Mouse (Mus musculus): ENCODE data around the gene Lyrm4. TPM values are rescaled to one million over a fixed set of nuclear protein-coding genes. Genes with fewer than 3 reads are reported as not detected.

Gene Lyrm4
- total RNA-seq, 2 experiments from 2014 or later: 20.7 to 21.6 TPM

DNA sequence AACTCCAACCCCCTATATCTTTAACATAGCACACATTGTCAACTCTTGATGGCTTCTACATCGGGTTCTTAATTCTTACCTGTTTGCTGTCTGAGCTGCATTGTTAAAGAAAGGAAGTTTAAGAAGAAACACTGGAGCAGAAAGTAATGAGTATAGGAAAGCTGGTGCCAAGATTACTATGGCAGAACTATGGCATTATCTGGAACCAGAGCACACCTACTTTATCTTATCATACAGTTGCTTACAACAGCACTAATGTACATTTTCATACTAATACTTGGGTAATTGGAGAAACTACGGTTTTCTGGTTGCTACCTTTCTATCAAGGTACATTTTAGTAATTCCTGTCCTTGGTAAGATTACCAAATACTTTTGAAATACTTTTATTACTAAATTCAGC, 29.9 kb downstream of the Lyrm4 start:
- Histone ChIP-seq H3K4me3 (no peak overlapping the region), H3K27ac (no peak overlapping the region)
- intact Hi-C loops (cut with DNase I): no loop called here
- DNase-seq (ENCODE audit: extremely low spot score in 1 of 2, low spot score in 2 of 2): no peak
- no peak for TF ChIP-seq CTCF (IDR thresholded peaks at IDR 0.05)

DNA sequence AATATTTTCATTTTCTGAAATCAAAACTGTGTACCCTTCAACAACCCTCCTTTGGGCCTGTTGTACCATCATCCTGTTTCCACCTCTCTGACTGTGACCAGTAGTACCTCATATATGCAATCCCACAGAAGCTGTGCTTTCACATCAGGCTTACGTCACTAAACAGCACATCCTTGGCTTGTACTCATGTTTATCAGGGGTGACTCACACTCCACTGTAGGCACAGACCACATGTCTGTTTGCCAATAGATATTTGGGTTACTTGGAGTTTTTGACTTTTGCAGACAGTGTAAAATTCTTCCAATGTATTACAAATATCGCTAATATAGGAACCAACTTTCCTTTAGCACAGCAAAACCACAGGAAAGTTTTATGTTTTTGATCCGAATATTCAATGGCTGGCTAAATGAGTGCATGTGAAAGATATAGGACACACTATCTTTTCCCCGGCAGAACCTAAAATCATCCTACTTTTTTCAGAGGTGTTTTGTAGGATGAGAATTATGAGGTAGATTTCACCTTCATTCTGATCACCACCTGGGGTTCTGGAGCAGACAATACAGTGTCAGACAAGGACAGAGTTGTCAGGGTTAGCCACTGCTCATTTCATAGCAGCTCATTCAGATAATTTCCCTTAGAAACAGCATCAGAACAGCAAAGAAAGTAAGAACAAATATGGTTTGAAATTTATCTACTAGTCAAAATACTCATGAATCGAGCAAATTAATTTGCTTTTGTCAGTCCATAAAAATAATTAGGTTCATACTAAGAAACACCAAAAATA, 30.5 kb downstream of the Lyrm4 start:
- no peak for DNase-seq (ENCODE audit: extremely low spot score in 1 of 2, low spot score in 2 of 2)
- Histone ChIP-seq H3K27ac (no peak overlapping the region), H3K4me3 (no peak overlapping the region)
- intact Hi-C loops (cut with DNase I): no loop called here
- no peak for TF ChIP-seq CTCF (IDR thresholded peaks at IDR 0.05)

DNA sequence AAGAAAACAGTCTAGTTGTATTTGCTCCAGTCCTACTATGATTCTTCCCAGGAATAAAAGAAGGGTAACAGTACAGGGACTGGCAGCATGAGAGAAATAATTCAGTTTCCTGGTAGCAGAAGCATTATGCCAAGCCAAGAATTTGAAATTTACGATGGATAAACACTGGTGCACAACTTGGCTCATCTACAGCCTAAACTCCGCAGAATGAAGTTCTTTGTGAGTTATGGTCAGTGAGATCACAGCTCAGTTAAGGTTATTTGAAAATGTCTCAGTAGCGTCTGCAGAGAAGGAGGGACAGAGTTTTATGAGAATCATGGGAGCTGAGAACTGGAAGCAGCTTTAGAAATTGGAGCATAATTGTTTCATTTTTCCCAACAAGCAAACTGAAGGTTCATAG, 31.4 kb downstream of the Lyrm4 start:
- DNase-seq (ENCODE audit: extremely low spot score in 1 of 2, low spot score in 2 of 2): no peak
- Histone ChIP-seq H3K4me3 (no peak overlapping the region), H3K27ac (no peak overlapping the region; the same call in 1 of the 2 replicates)
- TF ChIP-seq CTCF (IDR thresholded peaks at IDR 0.05): no peak
- intact Hi-C loops (cut with DNase I): no loop called here

DNA sequence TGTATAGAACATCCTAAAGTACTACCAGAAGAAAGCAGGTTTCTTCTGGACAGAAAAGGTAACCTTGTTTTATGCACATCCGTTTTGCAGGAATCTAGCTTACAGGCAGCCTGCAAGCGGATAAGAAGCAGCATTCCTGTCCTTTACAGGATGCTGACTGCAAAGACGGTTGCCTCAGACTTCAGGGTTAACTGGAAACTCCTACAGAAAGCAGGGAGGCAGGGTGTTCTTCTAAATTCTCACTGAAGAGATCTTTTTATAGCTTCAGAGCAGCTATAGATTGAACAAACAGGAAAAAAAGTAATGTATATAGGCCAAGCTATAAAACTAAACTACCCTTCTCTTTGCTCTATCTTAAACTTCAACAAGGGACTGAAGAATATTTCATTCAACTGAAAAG, 32.6 kb downstream of the Lyrm4 start:
- DNase-seq (ENCODE audit: extremely low spot score in 1 of 2, low spot score in 2 of 2): no peak
- TF ChIP-seq CTCF (IDR thresholded peaks at IDR 0.05): no peak
- H3K4me3 ChIP-seq: no peak overlapping the region
- intact Hi-C loops (cut with DNase I): no loop called here
- H3K27ac ChIP-seq: peak overlapping the region; percentile 13; the same call in 1 of the 2 replicates

DNA sequence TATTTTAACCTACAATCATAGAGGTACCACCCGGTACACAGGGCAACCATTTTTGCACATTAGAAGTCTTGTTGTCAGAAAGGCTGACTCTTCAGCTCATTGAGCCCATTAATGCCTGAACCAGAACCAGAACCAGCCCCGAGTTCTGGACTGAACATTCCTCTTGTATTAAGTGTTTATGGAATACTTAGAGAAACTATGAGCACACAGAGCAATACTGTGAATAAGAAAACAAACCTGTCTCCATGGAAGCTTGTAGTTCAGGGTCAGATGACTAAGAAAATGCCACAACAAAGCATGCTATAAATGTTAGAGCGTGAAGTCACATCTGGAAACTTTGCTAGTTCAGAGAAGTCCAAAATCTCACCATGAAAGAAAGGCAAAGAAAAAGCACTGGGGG, 35.7 kb downstream of the Lyrm4 start:
- Histone ChIP-seq H3K4me3 (no peak overlapping the region), H3K27ac (no peak overlapping the region)
- DNase-seq (ENCODE audit: extremely low spot score in 1 of 2, low spot score in 2 of 2): no peak
- intact Hi-C loops (cut with DNase I): no loop called here
- no peak for TF ChIP-seq CTCF (IDR thresholded peaks at IDR 0.05)

DNA sequence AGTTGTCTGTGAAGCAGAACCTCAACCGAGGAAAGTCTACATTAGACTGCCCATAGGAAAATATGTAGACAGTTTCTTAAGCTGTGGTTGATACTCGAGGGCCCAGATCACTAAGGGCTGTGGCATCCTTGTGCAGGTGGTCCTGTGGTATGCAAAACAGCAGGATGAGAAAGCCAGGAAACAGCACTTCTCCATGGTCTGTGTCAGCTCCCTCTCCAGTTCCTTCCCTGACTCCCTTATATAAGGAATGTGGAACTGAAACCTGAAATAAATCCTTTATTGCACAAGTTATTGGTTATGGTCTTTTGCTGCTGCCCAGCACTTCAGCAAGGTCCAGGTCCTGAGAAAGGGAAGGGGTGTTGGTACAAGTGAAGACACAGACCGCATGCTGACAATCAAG, 42.8 kb downstream of the Lyrm4 start:
- no peak overlapping the region for H3K4me3 ChIP-seq
- H3K27ac ChIP-seq: no peak overlapping the region
- no peak for DNase-seq (ENCODE audit: extremely low spot score in 1 of 2, low spot score in 2 of 2)
- intact Hi-C loops (cut with DNase I): no loop called here
- TF ChIP-seq CTCF (IDR thresholded peaks at IDR 0.05): no peak

DNA sequence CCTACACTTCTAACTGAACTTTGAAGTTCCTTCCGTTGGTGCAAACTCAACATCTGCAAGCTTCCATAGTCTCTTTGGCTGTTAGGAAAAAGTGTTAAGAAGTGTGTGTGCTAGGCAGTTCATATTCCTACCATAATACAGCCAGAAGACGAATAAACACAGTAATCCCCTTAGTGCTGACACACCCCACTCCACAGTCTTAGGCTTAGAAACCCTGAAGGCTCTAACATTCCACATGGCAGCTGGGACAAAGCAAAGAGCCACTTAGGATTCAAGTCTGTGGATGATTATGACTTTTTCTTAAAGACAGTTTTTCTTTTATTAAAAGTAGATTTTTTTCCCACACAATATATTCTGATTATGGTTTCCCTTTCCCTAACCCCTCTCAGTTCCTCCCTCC, 50.6 kb downstream of the Lyrm4 start:
- Histone ChIP-seq H3K4me3 (no peak overlapping the region), H3K27ac (no peak overlapping the region)
- intact Hi-C loops (cut with DNase I): no loop called here
- TF ChIP-seq CTCF (IDR thresholded peaks at IDR 0.05): no peak
- no peak for DNase-seq (ENCODE audit: extremely low spot score in 1 of 2, low spot score in 2 of 2)

DNA sequence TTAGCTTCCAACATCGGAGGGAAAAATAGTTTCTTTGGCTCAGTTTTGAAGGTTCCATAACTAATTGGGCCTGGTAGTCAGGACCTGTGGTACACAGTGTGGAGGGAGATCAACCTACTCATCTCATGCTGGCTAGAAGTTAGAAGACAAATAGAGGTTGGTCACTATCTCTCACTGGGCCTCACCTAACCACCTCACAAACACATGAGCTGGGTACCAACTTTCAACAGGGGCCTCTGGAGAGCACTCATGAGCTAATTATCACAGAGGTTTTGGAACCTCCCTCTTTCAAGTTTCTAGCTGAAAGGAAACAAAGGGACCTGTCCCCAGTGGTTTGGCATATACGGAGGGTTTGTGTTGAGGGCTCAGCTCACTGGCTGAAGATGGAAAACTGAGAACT, 59.8 kb downstream of the Lyrm4 start:
- no peak overlapping the region for H3K27ac ChIP-seq
- no peak for TF ChIP-seq CTCF (IDR thresholded peaks at IDR 0.05)
- DNase-seq (ENCODE audit: extremely low spot score in 1 of 2, low spot score in 2 of 2): no peak
- no peak overlapping the region for H3K4me3 ChIP-seq
- intact Hi-C loops (cut with DNase I): no loop called here

DNA sequence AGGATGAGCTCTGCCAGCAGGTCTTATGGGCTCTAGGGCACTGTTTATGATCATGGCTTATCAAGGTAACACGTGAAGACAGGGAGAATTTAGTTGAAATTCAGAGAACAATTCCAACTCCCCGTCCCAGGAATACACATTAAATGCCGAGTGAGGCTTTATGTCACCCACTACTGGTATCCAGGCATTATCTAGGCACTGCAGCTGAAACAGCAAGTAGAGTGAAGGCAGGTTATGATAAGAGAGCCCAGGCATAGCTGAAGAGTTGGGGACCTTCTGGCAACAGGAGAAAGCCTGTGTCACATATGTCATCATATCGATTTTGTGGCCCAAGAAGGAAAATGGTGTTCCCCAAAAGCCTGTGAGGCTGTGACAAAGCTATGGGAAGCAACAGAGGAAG, 60.4 kb downstream of the Lyrm4 start:
- no peak overlapping the region for H3K27ac ChIP-seq
- H3K4me3 ChIP-seq: no peak overlapping the region
- no peak for DNase-seq (ENCODE audit: extremely low spot score in 1 of 2, low spot score in 2 of 2)
- TF ChIP-seq CTCF (IDR thresholded peaks at IDR 0.05): no peak
- intact Hi-C loops (cut with DNase I): no loop called here

DNA sequence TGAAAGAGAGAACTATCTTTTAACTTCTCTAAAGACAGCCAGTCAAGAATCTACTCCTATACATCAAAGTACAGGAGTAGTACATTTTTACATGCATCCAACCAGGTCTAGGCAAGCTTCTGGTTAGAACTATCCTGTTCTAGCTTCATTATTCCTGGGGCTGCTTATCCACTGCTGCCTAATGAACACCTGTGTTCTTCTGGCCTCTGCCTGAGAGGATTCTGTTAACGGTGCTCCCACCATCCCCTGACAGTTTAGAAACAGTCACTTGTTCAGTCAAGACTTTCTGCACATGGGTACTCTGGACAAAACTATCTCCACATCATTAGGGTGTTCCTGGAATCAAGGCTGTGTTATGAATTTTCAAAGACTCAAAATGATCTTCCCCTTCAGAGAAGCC, 60.8 kb downstream of the Lyrm4 start:
- no peak for TF ChIP-seq CTCF (IDR thresholded peaks at IDR 0.05)
- no peak overlapping the region for H3K27ac ChIP-seq
- intact Hi-C loops (cut with DNase I): no loop called here

DNA sequence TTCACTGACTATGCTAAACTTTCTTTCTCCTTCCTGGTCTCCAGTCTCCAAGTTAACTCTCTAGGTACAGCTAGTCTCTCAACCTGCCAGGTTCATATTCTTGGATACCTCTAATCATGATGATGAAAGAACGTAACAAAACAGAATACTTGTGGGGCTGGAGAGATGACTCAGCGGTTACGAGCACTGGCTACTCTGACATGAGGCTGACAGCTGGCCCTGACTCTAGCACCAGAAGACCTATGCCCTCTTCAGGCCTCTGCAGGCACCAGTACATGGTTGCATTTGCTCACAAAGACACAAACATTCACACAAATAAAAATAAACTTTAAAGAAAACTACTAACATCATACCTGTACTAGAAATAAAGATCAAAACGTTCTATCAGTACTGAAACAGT, 81.8 kb downstream of the Lyrm4 start:
- no peak overlapping the region for H3K4me3 ChIP-seq
- TF ChIP-seq CTCF (IDR thresholded peaks at IDR 0.05): no peak
- H3K27ac ChIP-seq: no peak overlapping the region
- DNase-seq (ENCODE audit: extremely low spot score in 1 of 2, low spot score in 2 of 2): no peak
- intact Hi-C loops (cut with DNase I): no loop called here

More for the DNA sequence above, 60.8 kb downstream of the Lyrm4 start:
- no peak overlapping the region for H3K4me3 ChIP-seq
- no peak for DNase-seq (ENCODE audit: extremely low spot score in 1 of 2, low spot score in 2 of 2)

DNA sequence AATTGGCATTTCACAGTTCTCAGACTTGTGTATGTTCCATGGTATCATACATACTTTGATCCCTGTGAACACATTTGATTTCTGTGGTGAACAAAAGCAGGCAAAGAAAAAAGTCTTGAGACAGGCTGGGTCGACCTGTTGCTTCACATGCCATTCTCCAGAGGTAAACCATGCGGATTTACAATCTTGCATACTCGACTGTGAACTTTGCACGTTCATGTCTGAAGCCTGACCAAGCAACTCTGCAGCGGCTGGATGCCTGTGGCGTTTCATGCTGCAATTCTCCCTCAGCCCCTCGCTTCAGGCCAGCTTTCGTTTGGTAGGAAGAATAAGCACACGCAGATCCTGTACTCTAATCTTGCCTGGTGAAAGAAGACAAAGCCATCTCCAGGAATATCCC, 85.4 kb downstream of the Lyrm4 start:
- no peak for DNase-seq (ENCODE audit: extremely low spot score in 1 of 2, low spot score in 2 of 2)
- intact Hi-C loops (cut with DNase I): no loop called here
- TF ChIP-seq CTCF (IDR thresholded peaks at IDR 0.05): no peak
- no peak overlapping the region for H3K4me3 ChIP-seq
- H3K27ac ChIP-seq: no peak overlapping the region
